Mouse (Mus musculus) skeletal muscle tissue, adult 2 months (tissue): ENCODE measurements around the gene Hba-a1.
"Not testable (repeated sequence)": the region's sequence is repeated elsewhere in the genome, so short reads cannot be mapped to it uniquely, and the experiment has no call there.

ENCODE experiments used
- DNase-seq: peaks from one replicate; pipeline ENCODE4 v3.0.0-alpha.2; 2012; ENCODE audit warnings: low read depth, low spot score

Hba-a1 gene

GRCm38 (mm10) chr11:32293479-32293878 is 10.2 kb downstream of the Hba-a1 start:
- DNase-seq = not testable (repeated sequence)

DNA sequence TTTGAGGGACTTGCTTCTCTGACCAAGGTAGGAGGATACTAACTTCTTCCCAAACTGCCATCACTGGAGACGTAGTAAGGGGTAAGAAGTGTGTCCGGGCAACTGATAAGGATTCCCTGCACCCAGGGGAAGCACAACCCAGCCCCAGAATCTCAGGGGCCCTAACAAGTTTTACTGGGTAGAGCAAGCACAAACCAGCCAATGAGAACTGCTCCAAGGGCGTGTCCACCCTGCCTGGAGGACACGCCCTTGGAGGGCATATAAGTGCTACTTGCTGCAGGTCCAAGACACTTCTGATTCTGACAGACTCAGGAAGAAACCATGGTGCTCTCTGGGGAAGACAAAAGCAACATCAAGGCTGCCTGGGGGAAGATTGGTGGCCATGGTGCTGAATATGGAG is 12.9 kb downstream of the Hba-a1 start, which contains the start of gene Hba-a2:
Gene Hba-a2 (plus strand): TSS at position 287 of the 400 bp plus-strand sequence.
- DNase-seq = not testable (repeated sequence)

DNA sequence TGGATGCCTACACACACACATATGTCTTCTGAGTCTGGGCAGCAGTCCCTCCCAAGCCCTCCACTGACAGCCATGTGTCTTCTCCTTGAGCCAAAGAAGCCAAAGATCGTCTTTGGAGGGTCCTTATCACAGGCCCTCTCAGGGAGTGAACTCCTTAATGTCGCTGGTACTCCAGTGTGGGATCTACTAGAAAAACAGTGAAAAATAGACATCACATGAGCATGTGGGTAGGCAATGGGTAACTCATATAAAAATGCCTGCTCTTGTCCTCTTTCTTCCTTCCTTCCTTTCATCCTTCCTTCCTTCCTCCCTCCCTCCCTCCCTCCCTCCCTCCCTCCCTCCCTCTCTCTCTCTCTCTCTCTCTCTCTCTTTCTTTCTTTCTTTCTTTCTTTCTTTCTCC is 14.1 kb downstream of the Hba-a1 start:
- DNase-seq = not testable (repeated sequence)

GRCm38 (mm10) chr11:32297866-32298531 is 14.7 kb downstream of the Hba-a1 start:
- DNase-seq = no peak

DNA sequence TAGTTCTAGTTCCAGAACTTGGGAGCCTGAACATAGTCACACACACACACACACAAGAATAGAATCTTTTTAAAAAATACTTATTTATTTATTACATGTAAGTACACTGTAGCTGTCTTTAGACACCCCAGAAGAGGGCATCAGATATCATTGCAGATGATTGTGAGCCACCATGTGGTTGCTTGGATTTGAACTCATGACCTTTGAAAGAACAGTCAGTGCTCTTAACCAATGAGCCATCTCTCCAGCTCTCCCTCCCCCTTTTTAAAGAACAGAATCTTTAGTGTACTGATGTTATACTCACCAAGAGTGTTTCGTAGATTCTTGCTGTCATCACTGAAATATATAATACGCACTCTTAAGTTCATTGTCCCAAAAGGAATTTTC is 15.2 kb downstream of the Hba-a1 start:
- no peak for DNase-seq

DNA sequence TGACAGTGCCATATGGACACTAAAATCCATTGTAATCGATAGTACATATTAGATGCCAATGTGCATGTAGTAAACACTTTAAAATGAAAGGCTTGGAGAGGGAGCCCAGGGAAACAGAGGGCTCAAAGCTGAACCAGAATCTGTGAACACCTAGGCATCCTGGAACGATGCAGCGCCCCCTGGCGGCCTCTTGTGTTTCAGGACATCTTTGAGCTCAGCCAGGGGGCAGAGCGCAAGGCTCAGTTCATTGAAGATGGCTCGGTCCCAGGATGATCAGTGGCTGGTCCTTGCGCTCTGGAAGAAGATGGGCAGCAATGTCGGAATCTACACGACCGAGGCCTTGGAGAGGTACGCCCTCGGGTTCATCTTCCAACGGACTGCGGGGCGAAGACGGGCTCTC is 16.6 kb downstream of the Hba-a1 start, which contains the start of gene Hbq1a:
Gene Hbq1a (plus strand): TSS at position 205 of the 400 bp plus-strand sequence.
- DNase-seq = not testable (repeated sequence)

DNA sequence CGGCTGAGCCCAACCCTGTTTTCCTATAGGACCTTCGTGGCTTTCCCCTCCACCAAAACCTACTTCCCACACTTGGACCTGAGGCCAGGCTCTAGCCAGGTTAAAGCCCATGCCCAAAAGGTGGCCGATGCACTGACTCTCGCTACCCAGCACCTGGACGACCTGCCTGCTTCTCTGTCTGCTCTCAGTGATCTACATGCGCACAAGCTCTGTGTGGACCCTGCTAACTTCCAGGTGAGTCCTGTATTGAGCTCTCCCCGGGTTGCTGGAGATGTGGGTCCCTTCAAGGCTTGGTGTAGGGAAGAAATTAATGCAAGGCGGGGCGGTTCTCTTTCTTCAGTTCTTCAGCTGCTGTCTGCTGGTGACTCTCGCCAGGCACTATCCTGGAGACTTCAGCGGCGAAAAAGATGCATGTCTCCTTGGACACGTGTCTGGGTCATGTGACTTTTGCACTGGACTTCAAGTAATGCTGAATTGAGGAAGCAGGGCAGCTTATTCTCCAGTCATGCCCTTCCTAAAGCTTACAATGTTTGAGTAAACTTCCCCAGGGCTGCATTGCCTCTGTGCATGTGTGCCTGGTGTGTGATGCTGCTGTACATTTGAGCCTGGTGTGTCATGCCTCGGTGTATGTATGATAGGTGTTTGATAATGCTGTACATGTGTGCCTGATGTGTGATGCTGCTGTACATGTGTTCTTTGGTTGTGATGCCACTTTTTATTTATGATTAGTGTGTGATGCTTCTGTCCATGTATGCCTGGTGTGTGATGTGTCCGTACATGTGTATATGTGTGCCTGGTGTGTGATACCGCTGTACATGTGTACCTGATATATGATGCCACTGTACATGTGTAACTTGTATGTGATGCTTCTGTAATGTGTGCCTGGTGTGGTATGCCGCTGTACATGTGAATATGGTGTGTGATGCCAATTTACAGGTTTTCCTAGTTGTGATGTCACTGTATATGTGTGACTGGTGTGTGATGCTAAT is 17.3 kb downstream of the Hba-a1 start:
- no peak for DNase-seq

- no peak for DNase-seq
Measured at GRCm38 (mm10) chr11:32301506-32301905, 18.2 kb downstream of the Hba-a1 start.

DNA sequence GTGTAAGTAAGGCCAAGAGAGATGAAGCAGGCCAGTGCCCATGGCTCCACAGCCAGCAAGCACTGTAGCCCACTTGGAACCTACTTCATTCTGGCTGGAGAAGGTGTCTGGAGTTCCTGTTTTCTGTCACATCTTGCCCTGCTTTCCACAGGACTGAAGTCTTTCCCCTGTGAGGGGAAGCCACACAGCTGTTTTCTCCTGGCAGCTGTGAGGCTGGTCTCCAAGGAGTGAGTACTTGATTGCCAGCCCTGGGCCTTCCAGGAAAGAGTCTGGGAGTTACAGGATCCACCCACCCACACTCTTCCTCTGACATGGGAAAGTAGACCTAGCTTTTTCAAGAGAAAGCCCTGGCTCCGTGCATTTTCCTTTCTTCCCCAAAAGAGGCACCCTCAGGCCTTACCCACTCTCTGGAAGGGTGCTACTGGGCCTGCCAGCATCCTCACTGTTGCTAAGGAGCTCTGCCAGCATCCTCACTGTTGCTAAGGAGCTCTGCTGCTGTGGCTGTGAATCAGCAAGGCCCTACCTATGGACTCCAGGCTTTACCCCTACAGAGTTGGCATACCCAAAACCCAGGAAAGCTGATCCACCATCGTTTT is 19.6 kb downstream of the Hba-a1 start:
- no peak for DNase-seq

- no peak for DNase-seq
Measured at GRCm38 (mm10) chr11:32303455-32303854, 20.1 kb downstream of the Hba-a1 start.

GRCm38 (mm10) chr11:32307006-32307405 is 23.7 kb downstream of the Hba-a1 start:
- DNase-seq = no peak

- DNase-seq = no peak
Measured at GRCm38 (mm10) chr11:32309446-32309845, 26.1 kb downstream of the Hba-a1 start.

DNA sequence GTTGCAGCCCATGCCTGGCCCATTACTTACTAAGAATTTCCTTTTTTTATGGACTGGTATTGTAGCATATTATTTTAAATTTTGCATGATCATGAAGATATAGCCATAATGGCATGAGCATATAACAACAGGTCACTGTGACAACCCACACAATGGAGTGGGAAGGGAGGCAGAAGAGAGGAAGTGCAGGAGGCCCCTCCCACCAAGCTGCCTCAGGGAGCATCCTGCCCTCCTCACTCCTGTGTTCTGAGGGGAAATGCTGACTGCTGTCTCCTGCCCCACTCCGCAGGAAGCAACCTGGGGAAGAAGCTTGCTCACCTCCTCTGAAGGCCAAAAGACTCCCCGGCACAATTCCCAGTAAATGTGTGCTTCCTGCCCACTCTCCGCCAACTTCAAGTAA is 26.6 kb downstream of the Hba-a1 start:
- DNase-seq = no peak

GRCm38 (mm10) chr11:32316009-32316408 is 32.7 kb downstream of the Hba-a1 start:
- no peak for DNase-seq

DNA sequence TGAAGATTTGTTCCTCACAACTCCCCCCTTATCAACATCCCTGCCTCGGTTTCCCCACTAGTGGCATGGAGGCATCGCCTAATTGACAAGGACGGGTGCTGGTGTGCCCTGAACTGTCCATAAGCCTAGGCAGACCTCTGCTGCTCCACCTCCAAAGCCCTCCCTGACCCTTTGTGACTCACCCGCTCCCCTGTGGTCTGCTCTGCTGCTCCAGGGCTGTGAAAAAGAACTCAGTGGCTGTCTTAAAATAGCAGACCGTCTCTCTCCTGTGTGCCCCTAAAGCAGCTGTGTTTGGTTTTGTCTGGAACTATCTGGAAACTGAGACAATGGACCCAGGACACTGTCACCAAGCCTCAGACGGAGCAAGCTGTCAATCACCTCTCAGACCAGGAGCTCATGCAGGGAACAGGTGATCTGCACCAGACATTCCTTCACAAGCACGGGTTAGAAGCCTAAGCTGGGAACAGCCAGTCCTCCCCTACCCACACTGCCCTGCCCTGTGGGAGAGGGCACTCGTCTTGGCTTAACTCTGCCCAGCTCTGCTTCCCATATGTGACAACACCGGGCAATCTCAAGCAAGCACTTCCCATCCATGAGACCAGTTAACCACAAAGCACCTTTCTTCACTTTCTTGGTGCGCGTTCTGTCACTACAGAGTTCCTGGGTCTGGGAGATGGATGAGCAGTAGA is 37.3 kb downstream of the Hba-a1 start:
- no peak for DNase-seq

DNA sequence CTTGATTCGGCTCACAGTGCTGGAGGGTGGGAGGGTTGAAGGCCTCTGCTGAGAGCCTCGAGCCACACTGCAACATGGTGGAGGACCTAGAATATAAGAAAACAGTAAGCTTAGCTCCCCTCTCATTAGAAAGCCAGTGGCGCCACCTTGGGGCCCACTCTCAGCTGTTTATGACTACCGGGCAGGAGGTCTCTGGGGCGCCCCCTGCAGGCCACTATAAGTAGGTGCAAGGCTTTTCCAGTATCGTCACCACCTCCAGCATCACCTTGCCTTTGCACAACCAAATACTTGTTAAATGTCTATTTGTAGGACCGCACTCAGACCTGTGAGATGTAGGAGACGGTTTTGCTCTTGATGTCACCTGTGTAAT is 37.9 kb downstream of the Hba-a1 start:
- peak; percentile 54 for DNase-seq

DNA sequence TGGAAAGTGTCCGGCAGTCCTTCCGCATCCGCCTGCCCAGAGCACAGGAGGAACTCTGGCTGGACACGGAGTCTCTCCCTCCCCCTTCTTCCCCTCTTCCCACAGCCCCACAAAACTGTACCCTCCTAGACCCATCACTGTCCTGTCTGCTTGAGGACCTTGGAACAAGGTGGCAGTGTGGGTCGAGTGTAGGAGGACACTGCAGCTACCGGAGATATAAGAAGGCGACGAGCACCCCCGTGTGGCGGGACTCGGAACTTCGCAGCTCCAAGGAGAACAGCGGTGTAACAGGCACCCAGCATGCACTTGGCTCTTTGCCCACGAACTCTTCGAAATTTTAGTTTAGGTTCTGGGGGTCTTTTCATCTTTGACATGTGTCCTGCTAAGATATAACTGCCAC is 41.3 kb downstream of the Hba-a1 start:
- DNase-seq = peak; percentile 72

DNA sequence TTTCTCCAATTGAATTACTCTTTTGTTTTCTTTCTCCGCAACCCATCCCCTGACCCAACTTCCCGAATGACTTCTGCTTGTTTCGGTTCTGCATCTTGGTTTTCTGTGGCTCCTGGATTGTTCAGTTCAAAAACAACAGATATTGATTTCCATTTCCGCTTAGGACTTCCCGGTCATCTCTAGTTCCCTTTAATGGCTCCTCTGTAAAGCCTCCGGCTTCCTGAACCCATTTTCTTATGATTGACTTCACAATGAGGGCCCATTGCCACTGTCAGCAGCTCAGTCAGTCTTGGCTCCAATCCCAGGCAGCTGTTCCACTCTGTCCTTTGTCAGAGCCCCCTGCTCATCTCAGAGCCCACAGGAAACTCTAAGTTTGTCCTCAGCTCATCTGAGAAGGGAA is 47.8 kb downstream of the Hba-a1 start:
- no peak for DNase-seq

DNA sequence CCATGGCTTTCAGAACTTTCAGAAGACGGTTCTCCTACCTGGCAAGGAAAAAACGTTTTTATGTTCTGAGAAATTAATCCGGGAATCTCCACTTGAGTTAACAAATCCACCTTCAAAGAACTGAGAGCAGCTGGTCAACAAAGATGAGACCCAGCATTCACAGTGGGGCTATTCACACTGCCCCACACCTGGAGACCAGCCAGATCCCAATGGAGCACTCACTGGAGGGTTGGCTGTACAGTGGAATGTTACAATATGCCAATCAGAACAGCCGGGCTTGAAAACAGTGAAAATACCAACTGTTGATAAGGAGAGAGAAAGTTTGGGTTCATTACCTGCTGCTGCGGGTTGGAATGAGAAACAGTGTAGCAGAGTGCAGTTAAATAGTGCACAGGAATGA is 48.5 kb downstream of the Hba-a1 start:
- no peak for DNase-seq

GRCm38 (mm10) chr11:32333235-32333634 is 49.9 kb downstream of the Hba-a1 start:
- no peak for DNase-seq
